Mouse (Mus musculus) lung, postnatal 25 days (tissue): ENCODE data around the gene Tmem54.
A peak's percentile ranks its signal among the peaks of the same experiment; 100 is the strongest.

Experiments used
- DNase-seq: peaks from one replicate; pipeline ENCODE4 v3.0.0; 2022; ENCODE audit warnings: low spot score

The Tmem54 gene

DNA sequence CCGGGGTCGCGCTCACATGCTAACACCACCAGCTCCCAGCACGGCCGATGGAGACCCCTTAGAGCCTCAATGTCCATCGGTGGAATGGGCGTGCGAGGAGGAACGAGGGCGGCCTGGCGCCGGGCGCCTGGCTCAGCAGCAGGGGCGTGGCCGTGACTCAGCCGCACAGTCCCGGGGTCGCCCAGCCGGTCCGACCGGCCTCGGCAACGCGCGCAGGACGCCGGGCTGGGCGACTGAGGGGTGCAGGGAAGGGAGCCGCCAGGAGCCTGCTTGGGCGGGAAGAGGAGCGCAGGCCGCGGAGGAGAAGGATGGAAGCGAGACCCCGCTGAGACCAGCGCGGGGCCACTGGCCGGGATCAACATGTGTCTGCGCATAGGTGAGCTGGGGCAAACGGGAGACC, at the start of gene Tmem54:
Tmem54 (plus strand) TSS at position 193 of the 400 bp plus-strand sequence.
- DNase-seq, result peak; percentile 44

DNA sequence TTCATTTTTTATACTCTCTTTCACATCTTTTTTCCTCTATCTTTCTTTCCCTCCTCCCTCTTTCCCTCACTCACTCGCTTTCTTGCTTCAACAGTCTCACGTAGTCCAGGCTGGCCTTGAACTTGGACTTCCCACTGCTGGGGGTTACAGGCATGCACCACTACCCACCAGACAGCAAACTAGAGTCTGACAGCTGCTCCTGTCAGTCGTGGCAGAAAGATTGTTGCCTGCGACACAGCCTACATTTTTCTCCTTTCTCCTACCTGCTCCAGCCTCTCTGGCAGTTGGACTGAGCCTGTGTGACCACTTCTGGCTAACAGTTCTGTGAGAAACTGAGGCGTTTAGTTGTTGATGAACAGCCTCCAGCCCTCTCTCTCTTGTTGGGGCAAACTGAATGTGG, 49.8 kb upstream of the Tmem54 start:
- DNase-seq, result no peak

DNA sequence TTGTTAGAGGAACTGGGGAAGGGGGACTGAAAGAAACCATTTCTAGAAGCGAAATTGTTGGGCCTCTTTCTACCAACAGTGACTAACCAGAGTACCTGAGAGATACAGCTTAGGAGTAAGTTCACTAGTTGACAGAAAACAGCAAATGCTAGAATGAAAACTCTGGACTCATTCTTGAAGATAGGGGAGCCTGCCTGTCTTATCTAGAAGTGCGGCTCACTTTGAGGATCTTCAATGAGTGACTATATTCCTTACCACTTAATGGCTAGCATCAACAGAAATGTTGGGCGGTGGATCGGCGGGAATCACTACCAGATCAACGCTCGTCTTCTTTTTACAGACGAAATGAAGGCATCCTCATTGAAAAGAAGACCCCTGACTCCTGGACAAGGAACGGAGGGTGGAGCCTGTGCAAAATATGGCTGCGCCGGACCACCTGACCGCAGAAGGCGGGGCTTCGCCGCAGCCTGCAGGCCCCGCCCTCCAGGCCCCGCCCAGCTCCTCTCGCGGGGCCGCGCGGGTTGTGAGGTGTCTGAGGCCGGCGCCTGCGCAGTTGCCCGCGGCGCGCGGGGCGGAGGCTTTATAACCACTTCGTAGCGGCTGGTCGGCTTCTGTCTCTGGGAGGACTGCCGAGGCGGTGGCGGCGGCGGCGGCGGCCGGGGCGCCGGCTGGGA, 47.7 kb upstream of the Tmem54 start:
- peak; percentile 96 for DNase-seq

DNA sequence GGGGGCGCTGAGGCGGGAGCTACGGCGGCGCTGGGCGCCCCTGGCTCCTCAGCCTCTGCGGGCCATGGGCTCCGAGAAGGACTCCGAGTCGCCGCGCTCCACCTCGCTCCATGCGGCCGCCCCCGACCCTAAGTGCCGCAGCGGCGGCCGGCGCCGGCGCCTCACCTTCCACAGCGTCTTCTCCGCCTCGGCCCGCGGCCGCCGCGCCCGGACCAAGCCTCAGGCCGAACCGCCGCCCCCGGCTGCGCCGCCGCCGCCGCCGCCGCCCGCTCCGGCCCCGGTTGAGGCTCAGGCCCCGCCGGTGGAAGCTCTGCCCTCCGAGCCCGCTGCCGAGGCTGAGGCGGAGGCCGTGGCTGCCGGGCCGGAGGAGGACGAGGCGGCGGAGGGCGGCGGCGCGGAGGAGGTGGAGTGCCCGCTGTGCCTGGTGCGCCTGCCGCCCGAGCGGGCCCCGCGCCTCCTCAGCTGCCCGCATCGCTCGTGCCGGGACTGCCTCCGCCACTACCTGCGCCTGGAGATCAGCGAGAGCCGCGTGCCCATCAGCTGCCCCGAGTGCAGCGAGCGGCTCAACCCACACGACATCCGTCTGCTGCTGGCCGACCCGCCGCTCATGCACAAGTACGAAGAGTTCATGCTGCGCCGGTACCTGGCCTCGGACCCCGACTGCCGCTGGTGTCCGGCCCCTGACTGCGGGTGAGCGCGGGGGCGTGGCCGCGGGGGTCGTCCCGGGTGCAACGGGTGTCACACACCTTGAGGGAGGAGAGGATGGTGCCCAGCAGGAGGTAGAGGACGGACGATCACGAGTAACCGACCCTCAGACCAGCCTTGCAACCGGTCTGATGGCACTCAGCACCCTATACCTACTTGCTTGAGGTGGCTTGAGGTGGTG, 46.9 kb upstream of the Tmem54 start, which contains the start of gene Rnf19b:
Rnf19b (plus strand) TSS at position 65 of the 886 bp plus-strand sequence.
- peak; percentile 20 for DNase-seq

DNA sequence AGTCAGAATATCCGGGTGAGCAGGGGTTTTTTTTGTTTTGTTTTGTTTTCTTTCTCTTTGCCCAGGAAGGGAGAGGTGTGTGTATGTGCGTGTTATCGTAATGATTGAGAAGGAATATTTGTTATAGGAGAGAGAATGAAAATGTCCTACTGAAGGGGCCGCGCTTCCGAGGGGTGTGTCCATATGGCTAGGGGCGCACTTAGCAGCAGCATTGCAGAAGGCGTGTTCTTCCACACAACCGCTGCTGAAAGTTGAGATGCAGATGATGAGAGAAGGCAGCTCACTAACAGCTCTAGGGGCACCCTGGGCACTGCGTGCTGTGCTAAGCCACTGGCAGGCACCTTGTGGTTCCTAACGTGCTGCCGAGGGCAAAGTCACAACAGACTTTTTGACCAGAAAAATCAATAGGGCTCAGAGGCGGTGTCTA, 46.2 kb upstream of the Tmem54 start:
- DNase-seq, result no peak

- DNase-seq, result peak; percentile 48
These were observed 45.4 kb upstream of the Tmem54 start for GRCm38 (mm10) chr4:129059922-129060321.

DNA sequence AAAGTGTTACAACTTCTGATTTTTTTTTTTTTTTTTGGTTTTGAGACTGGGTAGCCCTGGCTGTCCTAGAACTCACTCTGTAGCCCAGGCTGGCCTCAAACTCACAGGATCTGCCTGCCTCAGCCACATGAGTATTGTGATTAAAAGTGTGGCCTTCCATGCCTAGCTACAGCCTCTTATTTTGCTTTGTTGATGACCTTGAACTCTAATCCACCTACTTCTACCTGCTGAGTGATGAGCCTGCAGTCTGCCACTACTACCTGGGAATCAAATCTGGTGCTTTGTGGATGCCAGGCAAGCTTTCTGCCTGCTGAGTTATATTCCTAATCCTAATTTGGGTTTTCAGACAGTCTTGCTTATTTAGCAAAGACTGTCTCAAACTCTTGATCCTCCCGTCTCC, 43.9 kb upstream of the Tmem54 start:
- DNase-seq, result no peak

GRCm38 (mm10) chr4:129062281-129063075, 42.9 kb upstream of the Tmem54 start:
- no peak for DNase-seq

DNA sequence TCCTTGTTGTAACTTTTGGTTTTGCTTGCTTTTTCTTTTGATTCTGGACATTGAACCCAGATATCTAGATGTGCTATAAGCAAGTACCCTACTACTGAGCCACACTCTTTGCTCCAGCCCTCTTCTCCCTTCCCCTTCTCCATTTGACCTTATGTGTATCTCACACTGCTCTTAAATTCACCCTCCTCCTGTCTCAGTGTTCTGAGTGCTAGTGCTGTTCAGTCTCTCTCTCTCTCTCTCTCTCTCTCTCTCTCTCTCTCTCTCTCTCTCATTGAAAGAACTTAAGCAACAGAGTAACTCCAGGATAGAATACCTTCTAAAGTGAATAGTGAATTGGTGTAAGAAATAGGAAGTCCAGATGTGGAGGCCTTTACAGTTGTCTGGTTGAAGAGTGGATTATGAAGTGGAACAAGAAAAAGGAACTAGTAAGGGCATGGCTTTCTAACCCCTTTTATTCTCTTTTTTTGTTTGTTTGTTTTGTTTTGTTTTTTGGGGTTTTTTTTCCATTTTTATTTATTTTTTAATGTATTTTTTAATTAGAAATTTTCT, 39.6 kb upstream of the Tmem54 start:
- DNase-seq, result no peak

- no peak for DNase-seq
These were observed 37.5 kb upstream of the Tmem54 start for GRCm38 (mm10) chr4:129067638-129068415.

DNA sequence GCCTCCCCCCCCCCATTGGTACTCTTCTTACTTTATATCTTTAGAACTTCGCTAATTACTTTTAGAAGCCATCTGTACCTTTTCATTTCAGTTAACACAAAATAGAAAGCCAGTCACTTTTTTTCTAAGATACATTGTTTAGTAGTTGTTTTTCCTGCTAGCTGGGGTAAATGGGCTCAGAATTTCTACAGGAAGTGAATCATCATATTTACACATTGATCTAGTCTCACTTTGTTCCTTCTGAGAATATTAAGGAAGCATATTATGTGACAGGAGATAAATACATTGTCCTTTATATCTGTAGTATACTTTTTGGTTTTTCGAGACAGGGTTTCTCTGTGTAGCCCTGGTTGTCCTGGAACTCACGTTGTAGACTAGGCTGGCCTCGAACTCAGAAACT, 36.5 kb upstream of the Tmem54 start:
- DNase-seq, result no peak

DNA sequence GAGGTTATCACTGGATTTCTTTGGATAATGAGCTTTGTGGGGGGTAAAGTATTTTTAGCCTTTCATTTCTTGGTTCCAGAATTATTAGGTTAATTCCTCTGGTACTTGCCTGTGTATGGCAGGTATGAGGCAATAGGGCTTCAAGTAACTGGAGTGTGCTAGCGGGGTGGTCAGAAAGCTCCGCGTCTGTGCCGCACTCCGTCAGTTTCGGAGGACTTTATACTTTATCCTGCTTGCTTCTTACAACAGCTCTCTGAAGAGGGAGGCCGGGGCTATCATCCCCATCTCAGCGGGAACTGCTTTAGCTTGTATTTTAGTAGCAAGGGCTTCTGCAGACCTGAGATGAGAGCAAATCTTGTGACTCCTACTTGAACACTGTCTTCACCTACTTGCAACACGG, 26.2 kb upstream of the Tmem54 start:
- DNase-seq, result no peak

- no peak for DNase-seq
These were observed 24.3 kb upstream of the Tmem54 start for GRCm38 (mm10) chr4:129081041-129081440.

GRCm38 (mm10) chr4:129081512-129081911, 23.8 kb upstream of the Tmem54 start:
- DNase-seq, result peak; percentile 35

GRCm38 (mm10) chr4:129081939-129082338, 23.4 kb upstream of the Tmem54 start:
- DNase-seq, result no peak

DNA sequence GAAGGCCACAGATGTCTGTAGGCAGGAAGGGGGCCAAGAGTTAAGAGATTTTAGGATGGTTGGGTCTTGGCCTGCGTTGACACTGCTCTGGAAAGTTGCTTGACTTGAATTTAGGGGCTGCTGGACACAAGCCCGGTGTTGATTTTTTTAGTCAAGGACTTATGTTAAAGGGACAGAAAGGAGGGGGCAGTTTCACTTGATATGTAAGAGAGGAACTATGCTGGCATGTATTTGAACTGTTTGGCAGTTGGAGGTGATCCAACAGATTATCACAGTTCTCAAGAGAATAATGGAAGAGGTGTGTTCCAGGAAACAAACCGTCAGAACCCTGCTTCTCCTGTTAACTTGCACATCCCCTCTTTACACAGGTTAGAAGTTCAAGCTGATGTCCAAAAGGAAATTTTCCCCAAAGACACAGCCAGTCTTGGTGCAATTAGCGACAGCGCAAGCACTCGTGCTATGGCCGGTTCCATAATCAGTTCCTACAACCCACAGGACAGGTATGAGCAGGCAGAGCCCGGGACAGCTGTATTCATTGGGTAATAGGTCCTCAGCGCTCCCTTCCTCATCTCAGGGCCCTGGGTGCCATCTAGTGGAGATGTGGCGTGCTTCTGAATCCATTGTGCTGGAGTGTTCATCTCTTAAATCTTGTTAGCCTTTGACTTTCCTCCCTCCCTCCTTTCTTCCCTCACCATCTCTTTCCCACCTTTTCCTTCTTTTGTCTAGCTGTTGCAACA, 22.8 kb upstream of the Tmem54 start:
- DNase-seq, result peak; percentile 82

GRCm38 (mm10) chr4:129084896-129085295, 20.5 kb upstream of the Tmem54 start:
- DNase-seq, result no peak

DNA sequence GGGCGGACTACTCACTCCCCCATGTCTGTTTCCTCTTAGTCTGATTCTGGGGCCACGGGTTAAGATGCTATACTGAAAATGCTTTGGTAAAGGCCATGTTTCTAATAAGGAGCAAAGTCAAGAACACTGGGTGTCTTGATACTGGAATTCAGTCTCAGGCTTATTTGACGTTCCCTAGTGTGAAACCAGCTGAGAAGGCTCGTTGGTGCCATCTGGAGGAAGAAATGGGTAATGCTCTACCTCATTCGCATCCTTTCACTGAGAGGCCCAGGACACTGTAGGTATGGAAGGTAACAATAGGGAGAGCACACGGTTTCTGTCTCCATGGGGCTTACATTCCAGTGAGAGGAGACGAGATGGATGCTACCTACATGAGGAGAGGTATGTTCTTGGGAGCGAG, 19.3 kb upstream of the Tmem54 start:
- peak; percentile 74 for DNase-seq

DNA sequence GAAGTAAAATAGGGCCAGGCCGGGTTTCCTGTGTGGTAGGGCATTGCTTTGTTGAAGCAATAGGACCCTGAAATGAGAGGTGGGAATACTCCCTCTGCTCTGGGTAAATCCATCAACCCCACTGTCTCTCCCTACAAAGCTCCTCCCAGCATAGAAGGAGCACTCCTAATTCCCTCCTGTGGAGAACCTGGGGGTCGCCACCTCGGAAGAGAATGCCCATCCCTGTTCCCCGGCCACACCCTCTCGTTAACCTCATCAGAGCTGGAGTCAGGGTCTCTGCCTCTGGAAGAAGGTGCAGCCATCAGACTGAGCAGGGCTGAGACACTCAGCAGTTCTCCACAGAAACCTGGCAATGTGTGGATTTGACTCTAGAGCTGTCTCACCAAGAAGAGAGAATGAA, 17.5 kb upstream of the Tmem54 start:
- DNase-seq, result no peak

GRCm38 (mm10) chr4:129095276-129095675, 10.1 kb upstream of the Tmem54 start:
- DNase-seq, result no peak

DNA sequence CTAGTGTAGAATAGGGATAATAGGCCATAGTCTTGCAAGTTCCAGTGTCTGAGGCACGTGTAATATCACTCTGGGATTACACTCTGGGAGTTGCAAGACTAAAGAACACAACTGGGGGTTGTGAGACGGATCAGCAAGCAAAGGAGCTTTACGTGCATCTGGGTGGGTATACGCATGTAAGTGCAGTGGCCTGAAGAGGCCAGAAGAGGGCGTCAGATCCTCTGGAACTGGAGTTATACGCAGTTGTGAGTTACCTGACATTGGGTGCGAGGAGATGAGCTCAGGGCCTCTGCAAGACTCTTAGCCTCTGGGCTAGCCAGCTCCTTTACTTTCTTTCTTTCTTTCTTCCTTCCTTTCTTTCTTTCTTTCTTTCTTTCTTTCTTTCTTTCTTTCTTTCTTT, 8.3 kb upstream of the Tmem54 start:
- DNase-seq, result no peak
